Mouse (Mus musculus) cerebellum, adult 2 months (tissue): Measurements from ENCODE around the gene Serpina3j.

Source experiments
- CTCF ChIP-seq: fragments of 200-500 bp; IDR thresholded peaks from 2 replicates; pipeline ENCODE4 v1.5.1; 2011; ENCODE audit warnings: low read depth, mild to moderate bottlenecking, control low read depth, low read length, moderate library complexity, borderline replicate concordance; ENCODE audit not compliant: insufficient read depth
- POLR2A ChIP-seq: fragments of 200-500 bp; IDR thresholded peaks from 2 replicates; pipeline ENCODE4 v1.6.1; 2011; ENCODE audit warnings: low read length, control low read depth, borderline replicate concordance; ENCODE audit not compliant: insufficient read depth

- TF ChIP-seq POLR2A (no peak), CTCF (no peak)
Measured at GRCm38 (mm10) chr12:104293963-104294362, 20.4 kb upstream of the Serpina3j start.
